8 mouse cellular contexts compared by ENCODE assay signal in the genomic region with DNA sequence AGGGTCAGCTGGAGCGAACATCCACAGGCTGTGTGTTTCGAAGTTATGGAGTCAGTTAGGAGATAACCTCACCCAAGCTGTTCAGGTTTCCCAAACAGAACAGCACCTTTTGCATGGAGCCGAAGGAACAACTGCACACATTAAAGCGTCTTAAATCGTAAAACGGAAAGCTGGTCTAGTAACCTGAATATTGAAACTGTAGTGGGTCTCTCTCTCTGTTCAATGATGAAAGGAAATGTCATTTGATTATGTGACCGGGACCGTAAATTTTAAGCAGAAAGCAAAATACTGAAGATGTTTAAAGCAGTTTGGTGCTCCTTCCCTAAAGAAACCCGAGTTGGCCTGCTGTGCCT. TPM values are rescaled to one million over a fixed set of nuclear protein-coding genes. Genes with fewer than 3 reads are reported as not detected.
DNase-seq lines count a peak whose midpoint lies in the region; ATAC-seq and TF ChIP-seq lines count a peak whose summit lies in the region.

No protein-coding gene starts in this region.

- H3K4me1 ChIP-seq in kidney, adult 2 months (ENCODE audit: control insufficient read depth, insufficient read depth, low read length) = peaks cover 20% of the 10 kb centered on the region
- peaks cover 26% of the 10 kb centered on the region for H3K4me1 ChIP-seq in hindbrain, embryonic 14.5 days (replicated peaks; ENCODE audit: control insufficient read depth, insufficient read depth, low read length)
- peaks cover 28% of the 10 kb centered on the region for H3K4me1 ChIP-seq in midbrain, embryonic 14.5 days (ENCODE audit: control insufficient read depth, insufficient read depth, low read length)

- H3K9me3 ChIP-seq in hindbrain, embryonic 14.5 days (ENCODE audit: control insufficient read depth, low read length) = no peaks in the 10 kb centered on the region
- H3K9me3 ChIP-seq in midbrain, embryonic 14.5 days (ENCODE audit: control insufficient read depth, low read length) = no peaks in the 10 kb centered on the region

- TF ChIP-seq CTCF in kidney, adult 2 months (conservative IDR thresholded peaks at IDR 0.05; ENCODE audit: insufficient read depth, insufficient read length, low read depth, low read length) = no peak

- H3K4me3 ChIP-seq in kidney, adult 2 months (ENCODE audit: insufficient read depth, low read depth, low read length) = peak overlapping the region; percentile 62
- H3K4me3 ChIP-seq in hindbrain, embryonic 14.5 days (replicated peaks; ENCODE audit: low read length) = peak overlapping the region; percentile 86
- H3K4me3 ChIP-seq in midbrain, embryonic 14.5 days (replicated peaks; ENCODE audit: low read depth, low read length) = peak overlapping the region; percentile 99

- H3K27ac ChIP-seq in kidney, adult 2 months (ENCODE audit: insufficient read depth, low read depth, low read length) = no peak overlapping the region
- peak overlapping the region; percentile 94; the same call in 1 of the 2 replicates for H3K27ac ChIP-seq in hindbrain, embryonic 14.5 days
- H3K27ac ChIP-seq in midbrain, embryonic 14.5 days (replicated peaks; ENCODE audit: low read depth, low read length) = peak overlapping the region; percentile 97; the same call in 1 of the 2 replicates

- H3K27me3 ChIP-seq in kidney, adult 2 months (replicated peaks; ENCODE audit: control insufficient read depth, insufficient read depth, low read length) = no peaks in the 10 kb centered on the region
- H3K27me3 ChIP-seq in hindbrain, embryonic 14.5 days (ENCODE audit: control insufficient read depth, insufficient read depth, low read length) = no peaks in the 10 kb centered on the region
- H3K27me3 ChIP-seq in midbrain, embryonic 14.5 days (ENCODE audit: control insufficient read depth, insufficient read depth, low read length) = no peaks in the 10 kb centered on the region

- no peak for TF ChIP-seq POLR2A in kidney, adult 2 months (IDR thresholded peaks at IDR 0.05; ENCODE audit: low read depth, low read length)

- DNase-seq in kidney, adult 2 months = no peak
- DNase-seq in kidney, adult 8-10 months = no peak
- DNase-seq in adipocyte (ENCODE audit: low spot score) = peak; percentile 25
- peak; percentile 27 for DNase-seq in hindbrain, embryonic 14.5 days (ENCODE audit: low spot score)
- no peak for DNase-seq in midbrain, embryonic 14.5 days
- no peak for DNase-seq in layer of hippocampus, adult 18-20 months (ENCODE audit: low spot score in 2 of 2)
- no peak for DNase-seq in thymus, postnatal 4 days
- no peak for DNase-seq in left cerebral cortex, adult 8-10 months (ENCODE audit: low spot score in 2 of 2)

- no peak for ATAC-seq in hindbrain, embryonic 14.5 days (ENCODE audit: low FRiP score)
- ATAC-seq in midbrain, embryonic 14.5 days (ENCODE audit: low FRiP score, low TSS enrichment) = no peak

- H3K36me3 ChIP-seq in kidney, adult 2 months (ENCODE audit: control insufficient read depth, insufficient read depth, low read length) = no peaks in the 10 kb centered on the region
- peaks cover 12% of the 10 kb centered on the region for H3K36me3 ChIP-seq in hindbrain, embryonic 14.5 days (replicated peaks; ENCODE audit: control insufficient read depth, insufficient read depth)
- H3K36me3 ChIP-seq in midbrain, embryonic 14.5 days (ENCODE audit: control insufficient read depth, insufficient read depth, low read length) = peaks cover 13% of the 10 kb centered on the region; the same call in 1 of the 2 replicates

- H3K9ac ChIP-seq in hindbrain, embryonic 14.5 days = peak overlapping the region; percentile 93
- H3K9ac ChIP-seq in midbrain, embryonic 14.5 days (replicated peaks; ENCODE audit: low read length) = peak overlapping the region; percentile 98

- H3K4me2 ChIP-seq in hindbrain, embryonic 14.5 days (replicated peaks) = peak overlapping the region; percentile 83
- peak overlapping the region; percentile 78 for H3K4me2 ChIP-seq in midbrain, embryonic 14.5 days (ENCODE audit: low read length)

- WGBS in kidney, adult 2 months = 3% methylated on average over 9 of the region's 9 CpGs
- WGBS in hindbrain, embryonic 14.5 days = 22% methylated on average over 9 of the region's 9 CpGs
- WGBS in midbrain, embryonic 14.5 days = 22% methylated on average over 9 of the region's 9 CpGs

RNA-seq across cellular contexts. Expression of gene Ggps1, which starts 1.7 kb away (rescaled TPM):
- polyA plus RNA-seq in kidney, adult 2 months (2012; rRNA removed) = 9.9 and 13.8 TPM in 2 replicates
- 87.9 and 88.6 TPM in 2 replicates for polyA plus RNA-seq in hindbrain, embryonic 14.5 days (2014; fragmentation: Nextera tagmentation; extraction: Ambion mirVana)
- 75.7 and 97.1 TPM in 2 replicates for polyA plus RNA-seq in midbrain, embryonic 14.5 days (2014; fragmentation: Nextera tagmentation; extraction: Ambion mirVana)
- total RNA-seq in layer of hippocampus, adult 18-20 months (2021) = 10 to 100 TPM; 52.9 to 60.1 TPM
- total RNA-seq in left cerebral cortex, adult 8-10 months (2022) = 10 to 100 TPM; 63.1 to 69.2 (median 67.5) TPM

RNA-seq across cellular contexts. Expression of gene Arid4b, which starts 2.0 kb away (rescaled TPM):
- 3.9 and 4.0 TPM in 2 replicates for polyA plus RNA-seq in kidney, adult 2 months (2012; rRNA removed)
- 62.6 and 65.8 TPM in 2 replicates for polyA plus RNA-seq in hindbrain, embryonic 14.5 days (2014; fragmentation: Nextera tagmentation; extraction: Ambion mirVana)
- 73.8 and 82.4 TPM in 2 replicates for polyA plus RNA-seq in midbrain, embryonic 14.5 days (2014; fragmentation: Nextera tagmentation; extraction: Ambion mirVana)
- 10 to 100 TPM; 48.0 to 49.7 TPM for total RNA-seq in layer of hippocampus, adult 18-20 months (2021)
- 10 to 100 TPM; 45.7 to 48.7 (median 48.0) TPM for total RNA-seq in left cerebral cortex, adult 8-10 months (2022)

RNA-seq across cellular contexts. Expression of gene Tbce, which starts 25.6 kb away (rescaled TPM):
- 15.1 and 15.3 TPM in 2 replicates for polyA plus RNA-seq in kidney, adult 2 months (2012; rRNA removed)
- 108 and 111 TPM in 2 replicates for polyA plus RNA-seq in hindbrain, embryonic 14.5 days (2014; fragmentation: Nextera tagmentation; extraction: Ambion mirVana)
- polyA plus RNA-seq in midbrain, embryonic 14.5 days (2014; fragmentation: Nextera tagmentation; extraction: Ambion mirVana) = 106 and 107 TPM in 2 replicates
- 10 to 100 TPM; 64.9 to 67.3 TPM for total RNA-seq in layer of hippocampus, adult 18-20 months (2021)
- 10 to 100 TPM; 69.9 to 76.0 (median 72.6) TPM for total RNA-seq in left cerebral cortex, adult 8-10 months (2022)

Comparison
In these comparisons a context has a peak if more than half of its experiments do, and no peak if none do; other contexts are left out.
1. DNase-seq: peak in adipocyte (single experiment) and hindbrain, embryonic 14.5 days (single experiment); none in kidney, adult 2 months (single experiment), kidney, adult 8-10 months (0 of 2), midbrain, embryonic 14.5 days (single experiment), layer of hippocampus, adult 18-20 months (0 of 2), thymus, postnatal 4 days (single experiment) and left cerebral cortex, adult 8-10 months (0 of 2).
2. RNA of gene Arid4b, which starts 2.0 kb away (polyA plus RNA-seq): 73.8 to 82.4 TPM in midbrain, embryonic 14.5 days and 62.6 to 65.8 TPM in hindbrain, embryonic 14.5 days; 3.9 to 4.0 TPM in kidney, adult 2 months; every median in the first group is over 10 times any median in the second.
3. Peak in every context shown above with its lines, with median percentiles within 50 percentile points of each other: H3K4me3 ChIP-seq.